Mouse (Mus musculus) ES-Bruce4 (cell line): ENCODE measurements around the gene Zbtb24.

Source experiments
- CTCF ChIP-seq: IDR thresholded peaks from one replicate; pipeline ENCODE4 v1.8.1; 2011; ENCODE audit warnings: low read depth, low read length
- EP300 ChIP-seq: IDR thresholded peaks from 2 replicates; pipeline ENCODE4 v1.6.1; 2011; ENCODE audit warnings: low read depth, low read length; ENCODE audit not compliant: insufficient read depth

GRCm38 (mm10) chr10:41450780-41451522 is 768 bp downstream of the Zbtb24 start:
- TF ChIP-seq EP300 (no peak), CTCF (no peak)
